Mouse (Mus musculus): ENCODE results near the gene Ppp4r3b. TPM values are rescaled to one million over a fixed set of nuclear protein-coding genes. Genes with fewer than 3 reads are reported as not detected.

Ppp4r3b gene
- polyA plus RNA-seq, 1 experiment, result 15.8 TPM

DNA sequence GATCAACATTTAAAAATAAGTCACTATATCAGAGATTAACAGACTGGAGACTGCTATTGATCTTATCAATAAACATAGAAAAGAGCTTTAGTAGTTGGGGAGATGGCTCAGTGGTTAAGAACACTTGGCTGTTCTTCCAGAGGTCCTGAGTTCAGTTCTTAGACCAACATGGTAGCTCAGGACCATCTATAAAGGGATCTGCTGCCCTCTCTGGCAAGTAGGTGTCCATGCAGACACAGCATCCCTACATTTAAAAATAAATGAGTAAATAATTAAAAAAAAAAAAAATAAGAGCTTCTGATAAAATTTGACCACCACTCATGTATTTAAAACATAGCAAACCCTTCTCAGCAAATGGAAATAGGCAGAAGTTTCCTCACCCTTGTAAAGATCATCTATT lies 65.4 kb downstream of the Ppp4r3b start:
- no peak overlapping the region for H3K4me3 ChIP-seq (ENCODE audit: control insufficient read depth, low read depth, low read length)
- H3K27ac ChIP-seq (ENCODE audit: control insufficient read depth, insufficient read depth, low read depth, low read length), result no peak overlapping the region
- no peaks in the 10 kb centered on the region; the same call in 1 of the 2 replicates for H3K36me3 ChIP-seq (ENCODE audit: control insufficient read depth, insufficient read depth, low read length)
- H3K27me3 ChIP-seq (ENCODE audit: control insufficient read depth, insufficient read depth, low read length), result no peaks in the 10 kb centered on the region
- no peaks in the 10 kb centered on the region for H3K4me1 ChIP-seq (ENCODE audit: control insufficient read depth, insufficient read depth, low read length)
- TF ChIP-seq CTCF (IDR thresholded peaks at IDR 0.05; ENCODE audit: control insufficient read depth, insufficient read depth, insufficient replicate concordance, low read depth, low read length) (no peak), POLR2A (IDR thresholded peaks at IDR 0.05; ENCODE audit: control insufficient read depth, low read depth, low read length) (no peak)

DNA sequence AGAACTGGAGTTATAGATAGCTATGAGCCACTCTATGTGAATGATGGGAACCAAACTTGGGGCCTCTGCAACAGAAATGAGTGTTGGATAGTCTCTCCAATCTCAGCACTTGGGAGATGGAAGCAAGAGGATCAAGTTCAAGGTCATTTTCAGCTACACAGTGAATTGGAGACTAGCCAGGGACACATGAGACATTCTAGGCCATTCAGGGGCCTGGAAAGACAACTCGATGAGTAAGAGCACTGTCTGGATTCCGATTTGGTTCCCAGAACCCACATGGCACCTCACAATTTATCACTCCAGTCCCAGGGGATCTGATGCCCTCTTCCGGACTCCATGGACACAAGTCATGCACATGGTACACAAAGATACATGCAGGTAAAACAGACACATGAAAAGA lies 65.9 kb downstream of the Ppp4r3b start:
- H3K4me1 ChIP-seq (ENCODE audit: control insufficient read depth, insufficient read depth, low read length), result no peaks in the 10 kb centered on the region
- no peak overlapping the region for H3K27ac ChIP-seq (ENCODE audit: control insufficient read depth, insufficient read depth, low read depth, low read length)
- TF ChIP-seq CTCF (IDR thresholded peaks at IDR 0.05; ENCODE audit: control insufficient read depth, insufficient read depth, insufficient replicate concordance, low read depth, low read length) (no peak), POLR2A (IDR thresholded peaks at IDR 0.05; ENCODE audit: control insufficient read depth, low read depth, low read length) (no peak)
- H3K4me3 ChIP-seq (ENCODE audit: control insufficient read depth, low read depth, low read length), result no peak overlapping the region
- peaks cover 2% of the 10 kb centered on the region; the same call in 1 of the 2 replicates for H3K36me3 ChIP-seq (ENCODE audit: control insufficient read depth, insufficient read depth, low read length)
- H3K27me3 ChIP-seq (ENCODE audit: control insufficient read depth, insufficient read depth, low read length), result no peaks in the 10 kb centered on the region

DNA sequence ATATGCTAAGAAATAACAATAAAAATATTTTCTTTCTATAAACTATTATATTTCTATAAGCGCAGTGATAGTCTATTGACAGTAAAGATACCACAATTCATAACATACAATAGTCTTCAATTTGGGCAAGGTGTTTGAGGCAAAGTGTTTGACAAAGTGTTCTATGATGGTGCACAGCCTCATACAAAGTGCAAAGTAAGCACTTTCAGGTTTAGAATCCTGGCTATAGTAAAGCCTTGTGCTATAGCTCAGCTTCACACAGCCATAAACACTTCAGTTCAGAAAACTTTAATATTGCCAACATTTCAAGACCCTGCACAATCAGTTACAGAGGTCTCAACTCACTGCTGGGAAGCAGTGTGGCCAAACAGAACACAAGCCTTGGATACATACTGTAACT lies 66.7 kb downstream of the Ppp4r3b start:
- TF ChIP-seq POLR2A (IDR thresholded peaks at IDR 0.05; ENCODE audit: control insufficient read depth, low read depth, low read length) (no peak), CTCF (IDR thresholded peaks at IDR 0.05; ENCODE audit: control insufficient read depth, insufficient read depth, insufficient replicate concordance, low read depth, low read length) (no peak)
- no peak overlapping the region for H3K27ac ChIP-seq (ENCODE audit: control insufficient read depth, insufficient read depth, low read depth, low read length)
- peaks cover 2% of the 10 kb centered on the region; the same call in 1 of the 2 replicates for H3K36me3 ChIP-seq (ENCODE audit: control insufficient read depth, insufficient read depth, low read length)
- no peaks in the 10 kb centered on the region for H3K4me1 ChIP-seq (ENCODE audit: control insufficient read depth, insufficient read depth, low read length)
- H3K4me3 ChIP-seq (ENCODE audit: control insufficient read depth, low read depth, low read length), result no peak overlapping the region
- no peaks in the 10 kb centered on the region for H3K27me3 ChIP-seq (ENCODE audit: control insufficient read depth, insufficient read depth, low read length)

DNA sequence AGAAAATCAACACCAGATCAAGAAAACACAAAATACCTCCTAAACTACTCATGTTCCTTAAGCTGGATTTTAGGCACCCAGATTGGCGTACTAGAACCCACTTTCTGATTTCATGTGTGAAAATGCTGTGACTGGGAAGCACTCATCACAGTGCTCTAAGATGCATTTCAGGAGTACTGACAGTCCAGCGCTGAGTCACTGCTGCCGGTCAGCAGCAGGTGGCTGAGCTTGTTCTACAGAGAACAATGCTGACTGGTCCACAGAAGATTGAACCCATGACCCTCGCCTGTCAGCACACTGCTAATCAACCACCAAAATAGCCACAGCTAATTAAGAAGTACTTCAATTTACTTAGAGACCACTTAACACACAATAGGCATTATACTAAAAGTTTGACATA lies 69.3 kb downstream of the Ppp4r3b start:
- H3K4me1 ChIP-seq (ENCODE audit: control insufficient read depth, insufficient read depth, low read length), result no peaks in the 10 kb centered on the region
- no peaks in the 10 kb centered on the region for H3K27me3 ChIP-seq (ENCODE audit: control insufficient read depth, insufficient read depth, low read length)
- peaks cover 2% of the 10 kb centered on the region; the same call in 1 of the 2 replicates for H3K36me3 ChIP-seq (ENCODE audit: control insufficient read depth, insufficient read depth, low read length)
- no peak overlapping the region for H3K4me3 ChIP-seq (ENCODE audit: control insufficient read depth, low read depth, low read length)
- TF ChIP-seq POLR2A (IDR thresholded peaks at IDR 0.05; ENCODE audit: control insufficient read depth, low read depth, low read length), result no peak
- TF ChIP-seq CTCF (IDR thresholded peaks at IDR 0.05; ENCODE audit: control insufficient read depth, insufficient read depth, insufficient replicate concordance, low read depth, low read length), result no peak
- H3K27ac ChIP-seq (ENCODE audit: control insufficient read depth, insufficient read depth, low read depth, low read length), result no peak overlapping the region

DNA sequence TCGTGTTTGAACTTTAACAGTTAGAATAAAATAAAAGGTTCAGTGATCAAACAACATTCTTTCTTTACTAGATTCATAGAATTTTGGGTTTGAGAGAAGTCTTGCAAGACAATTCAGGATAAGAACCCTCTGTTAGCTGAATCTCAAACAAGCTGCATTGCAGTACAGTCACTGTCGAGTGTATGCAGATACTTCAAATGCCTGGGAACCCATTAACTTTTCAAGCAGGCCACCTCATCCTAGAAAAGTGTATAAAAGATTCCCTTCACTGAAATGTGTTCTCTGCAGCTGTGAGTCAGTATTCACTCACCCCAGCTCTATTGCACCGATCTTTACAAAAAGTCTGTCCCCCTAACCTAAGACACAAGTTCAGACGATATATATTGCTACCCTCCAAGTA lies 73.3 kb downstream of the Ppp4r3b start:
- Histone ChIP-seq H3K4me1 (ENCODE audit: control insufficient read depth, insufficient read depth, low read length) (peaks cover 2% of the 10 kb centered on the region; the same call in 1 of the 2 replicates), H3K36me3 (ENCODE audit: control insufficient read depth, insufficient read depth, low read length) (peaks cover 2% of the 10 kb centered on the region; the same call in 1 of the 2 replicates), H3K27ac (ENCODE audit: control insufficient read depth, insufficient read depth, low read depth, low read length) (no peak overlapping the region), H3K4me3 (ENCODE audit: control insufficient read depth, low read depth, low read length) (peak overlapping the region; percentile 93; the same call in 1 of the 2 replicates), H3K27me3 (ENCODE audit: control insufficient read depth, insufficient read depth, low read length) (no peaks in the 10 kb centered on the region)
- TF ChIP-seq CTCF (IDR thresholded peaks at IDR 0.05; ENCODE audit: control insufficient read depth, insufficient read depth, insufficient replicate concordance, low read depth, low read length) (no peak), POLR2A (IDR thresholded peaks at IDR 0.05; ENCODE audit: control insufficient read depth, low read depth, low read length) (no peak)

DNA sequence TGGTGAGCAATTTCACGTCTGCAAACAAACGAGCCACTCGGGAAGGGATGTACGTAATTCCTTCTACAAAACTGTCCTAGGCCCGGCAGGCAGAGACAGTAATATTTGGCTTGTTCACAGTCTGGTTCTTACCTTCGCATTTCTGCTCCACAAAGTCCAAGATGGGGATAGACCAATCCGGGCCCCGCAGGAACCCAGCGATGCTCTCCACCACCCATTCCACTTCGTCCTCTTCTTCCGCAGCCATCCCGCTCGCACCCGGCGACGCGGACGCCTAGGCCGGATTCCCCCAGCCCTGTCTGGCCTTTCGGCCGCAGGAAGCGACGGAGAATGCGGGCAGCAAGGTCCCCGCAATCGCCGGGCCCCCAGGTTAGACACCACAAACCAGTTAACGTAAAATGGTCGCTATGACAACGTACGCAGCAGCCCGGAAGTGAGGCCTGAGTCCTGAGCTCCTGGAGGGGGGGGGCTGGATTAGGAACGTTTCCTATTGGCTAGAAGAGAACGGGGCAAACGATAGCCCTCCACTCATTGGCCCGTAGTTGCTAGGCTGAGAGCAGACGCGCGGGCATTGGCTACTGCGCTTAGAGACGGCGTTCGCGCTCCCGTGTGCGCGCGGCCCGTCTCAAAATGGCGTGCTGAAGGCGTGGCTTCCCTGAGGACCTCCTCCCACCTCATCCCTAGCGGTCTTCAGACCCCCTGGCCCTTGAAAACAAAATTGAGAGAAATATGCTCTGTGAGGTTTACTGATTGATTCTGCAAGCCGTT lies 74.4 kb downstream of the Ppp4r3b start, which contains the start of gene Cfap36:
Gene Cfap36 (minus strand): TSS at position 527 of the 768 bp plus-strand sequence.
- Histone ChIP-seq H3K36me3 (ENCODE audit: control insufficient read depth, insufficient read depth, low read length) (peaks cover 2% of the 10 kb centered on the region; the same call in 1 of the 2 replicates), H3K4me1 (ENCODE audit: control insufficient read depth, insufficient read depth, low read length) (peaks cover 2% of the 10 kb centered on the region; the same call in 1 of the 2 replicates), H3K27ac (ENCODE audit: control insufficient read depth, insufficient read depth, low read depth, low read length) (peak within 1 kb of the TSS; percentile 93), H3K27me3 (ENCODE audit: control insufficient read depth, insufficient read depth, low read length) (no peaks in the 10 kb centered on the region), H3K4me3 (ENCODE audit: control insufficient read depth, low read depth, low read length) (peak within 1 kb of the TSS; percentile 93)
- peak; percentile 69 for TF ChIP-seq POLR2A (IDR thresholded peaks at IDR 0.05; ENCODE audit: control insufficient read depth, low read depth, low read length)
- TF ChIP-seq CTCF (IDR thresholded peaks at IDR 0.05; ENCODE audit: control insufficient read depth, insufficient read depth, insufficient replicate concordance, low read depth, low read length), result no peak

DNA sequence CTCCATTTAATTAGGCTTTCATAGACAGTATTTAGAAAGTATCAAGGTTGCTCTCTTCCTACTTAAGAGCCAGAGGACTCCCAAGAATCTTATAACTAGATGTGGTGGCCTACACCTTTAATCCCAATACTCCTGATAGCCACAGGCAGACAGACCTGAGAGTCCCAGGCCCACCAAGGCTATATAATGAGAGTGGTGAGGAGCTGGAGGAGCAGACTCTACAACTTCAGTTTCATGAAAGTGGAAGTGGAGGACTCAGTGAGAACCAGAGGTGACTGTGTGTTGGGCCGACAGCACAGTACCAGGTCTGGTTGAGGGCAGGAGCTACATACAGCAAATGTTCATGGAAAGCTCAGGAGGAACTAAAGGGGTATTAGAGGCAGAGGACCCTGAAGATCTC lies 75.0 kb downstream of the Ppp4r3b start:
- peak overlapping the region; percentile 93 for H3K27ac ChIP-seq (ENCODE audit: control insufficient read depth, insufficient read depth, low read depth, low read length)
- H3K27me3 ChIP-seq (ENCODE audit: control insufficient read depth, insufficient read depth, low read length), result no peaks in the 10 kb centered on the region
- peaks cover 2% of the 10 kb centered on the region; the same call in 1 of the 2 replicates for H3K36me3 ChIP-seq (ENCODE audit: control insufficient read depth, insufficient read depth, low read length)
- peaks cover 2% of the 10 kb centered on the region; the same call in 1 of the 2 replicates for H3K4me1 ChIP-seq (ENCODE audit: control insufficient read depth, insufficient read depth, low read length)
- no peak for TF ChIP-seq POLR2A (IDR thresholded peaks at IDR 0.05; ENCODE audit: control insufficient read depth, low read depth, low read length)
- TF ChIP-seq CTCF (IDR thresholded peaks at IDR 0.05; ENCODE audit: control insufficient read depth, insufficient read depth, insufficient replicate concordance, low read depth, low read length), result no peak
- H3K4me3 ChIP-seq (ENCODE audit: control insufficient read depth, low read depth, low read length), result peak overlapping the region; percentile 75
